Mouse (Mus musculus): ENCODE results near the gene Srsf5.

Srsf5 gene

DNA sequence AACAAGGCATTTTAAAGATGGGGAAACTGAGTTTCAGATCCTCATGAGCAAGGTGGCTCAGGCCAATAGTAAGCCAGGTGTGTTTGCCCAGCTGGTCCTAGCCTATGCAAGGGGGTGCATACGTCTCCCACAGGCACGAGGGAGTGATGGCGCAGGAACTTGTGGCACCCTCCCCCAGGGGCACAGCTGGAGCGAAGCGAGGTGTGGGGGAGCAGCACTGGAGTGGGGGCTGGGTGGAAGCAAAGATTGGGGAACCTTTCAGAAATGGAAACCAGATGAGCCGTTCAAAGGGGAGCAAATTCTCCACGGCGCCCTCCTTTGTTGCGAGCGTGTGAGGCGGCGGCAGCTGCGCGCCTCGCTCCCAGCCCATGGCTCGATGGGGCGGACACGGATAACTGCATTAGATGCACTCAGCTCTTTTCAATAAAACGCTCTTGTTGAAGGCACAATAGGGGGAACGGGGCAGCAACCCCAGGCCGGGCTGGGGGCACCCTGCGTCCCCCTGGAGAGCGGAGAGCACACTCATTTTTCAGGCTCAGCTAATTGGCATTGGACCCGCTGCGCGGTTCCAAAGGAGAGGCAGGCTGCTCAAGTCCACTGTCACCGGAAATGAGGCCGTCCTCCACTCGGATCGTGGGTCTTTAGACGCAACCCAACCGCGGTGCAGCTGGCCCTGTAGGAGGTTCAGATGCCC is 53.4 kb downstream of the Srsf5 start:
- peak; percentile 54 to 61 for DNase-seq
